ENCODE assay signal across 8 mouse cellular contexts in genomic region chr11:74832503-74833143, GRCm38 (mm10). TPM values are rescaled to one million over a fixed set of nuclear protein-coding genes. Genes with fewer than 3 reads are reported as not detected.
DNase-seq lines count a peak whose midpoint lies in the region; ATAC-seq and TF ChIP-seq lines count a peak whose summit lies in the region.

No protein-coding gene starts in this region.

- peak overlapping the region; percentile 61 for H3K4me3 ChIP-seq in ES-Bruce4 (ENCODE audit: low read depth, low read length)
- H3K4me3 ChIP-seq in bone marrow, adult 2 months (replicated peaks; ENCODE audit: control insufficient read depth, low read depth, low read length): peak overlapping the region; percentile 44

- H3K4me1 ChIP-seq in ES-Bruce4 (ENCODE audit: control insufficient read depth, insufficient read depth, low read length): peaks cover 13% of the 10 kb centered on the region
- H3K4me1 ChIP-seq in bone marrow, adult 2 months (ENCODE audit: control insufficient read depth, insufficient read depth, low read length): peaks cover 10% of the 10 kb centered on the region

- no peaks in the 10 kb centered on the region for H3K27me3 ChIP-seq in ES-Bruce4 (ENCODE audit: control insufficient read depth, insufficient read depth, low read length, poor library complexity, severe bottlenecking)

- TF ChIP-seq POLR2A in ES-Bruce4 (IDR thresholded peaks at IDR 0.05; ENCODE audit: insufficient read depth, low read length): no peak
- TF ChIP-seq POLR2A in bone marrow, adult 2 months (IDR thresholded peaks at IDR 0.05; ENCODE audit: borderline replicate concordance, control insufficient read depth, low read depth, low read length): peak; percentile 57; the same call in 1 of the 2 replicates

- no peak for TF ChIP-seq CTCF in ES-Bruce4 (IDR thresholded peaks at IDR 0.05; ENCODE audit: low read depth, low read length)
- TF ChIP-seq CTCF in bone marrow, adult 2 months (IDR thresholded peaks at IDR 0.05; ENCODE audit: control insufficient read depth, insufficient read depth, low read length): no peak

- no peaks in the 10 kb centered on the region for H3K9me3 ChIP-seq in ES-Bruce4 (replicated peaks; ENCODE audit: control insufficient read depth, insufficient read depth, low read length, poor library complexity, severe bottlenecking)

- under 1% methylated on average over 26 of the region's 26 CpGs for WGBS in bone marrow, adult 2 months

- ATAC-seq in erythroid progenitor cell, adult 5-6 weeks (replicated peaks; ENCODE audit: low FRiP score, poor library complexity, severe bottlenecking): 0 out of 2 replicates have a peak, but pooled peaks have one; percentile 5
- peak; percentile 8 to 14; a peak in 3 of 4 replicates for ATAC-seq in hematopoietic stem cell, adult 5-6 weeks (replicated peaks in 1 of 2; ENCODE audit: insufficient read depth in 1 of 2, low FRiP score in 2 of 2, low TSS enrichment in 1 of 2, low read depth in 1 of 2, poor library complexity in 2 of 2, severe bottlenecking in 2 of 2)
- ATAC-seq in megakaryocyte, adult 5-6 weeks (ENCODE audit: poor library complexity, severe bottlenecking): peak; percentile 15

- H3K27ac ChIP-seq in ES-Bruce4 (ENCODE audit: insufficient read depth, low read length): peak overlapping the region; percentile 46
- peak overlapping the region; percentile 87 for H3K27ac ChIP-seq in bone marrow, adult 2 months (ENCODE audit: control insufficient read depth, insufficient read depth, low read depth, low read length, poor library complexity)

- H3K9ac ChIP-seq in ES-Bruce4 (ENCODE audit: low read depth, poor library complexity, severe bottlenecking): peak overlapping the region; percentile 36

- H3K36me3 ChIP-seq in ES-Bruce4 (ENCODE audit: control insufficient read depth, insufficient read depth, low read length, poor library complexity, severe bottlenecking): no peaks in the 10 kb centered on the region

- TF ChIP-seq EP300 in ES-Bruce4 (IDR thresholded peaks at IDR 0.05; ENCODE audit: insufficient read depth, low read depth, low read length): no peak

- peak; percentile 54 to 81 for DNase-seq in left cerebral cortex, postnatal 10 days (ENCODE audit: extremely low spot score in 1 of 2, low spot score in 2 of 2)
- DNase-seq in right cerebral cortex, adult 18-20 months: peak; percentile 72
- DNase-seq in urinary bladder, postnatal 36 days (ENCODE audit: low spot score in 2 of 2): peak; percentile 46 to 65

- intact Hi-C loops in left cerebral cortex, postnatal 10 days (cut with DNase I): no loop called here

RNA-seq across cellular contexts. Expression of gene Mnt, which starts 1.9 kb away (rescaled TPM):
- 15.4 and 17.1 TPM in 2 replicates for polyA plus RNA-seq in ES-Bruce4 (2011; ENCODE audit: insufficient read depth, insufficient read length, low read depth, missing spikeins)
- polyA plus RNA-seq in bone marrow, adult 2 months (2011; ENCODE audit: insufficient read depth, insufficient read length, low replicate concordance, missing spikeins): 9.6 and 20.3 TPM in 2 replicates
- 3.8 and 5.4 TPM in 2 replicates for total RNA-seq in erythroid progenitor cell, adult 5-6 weeks (2015; ENCODE audit: low replicate concordance)
- 1.4 and 3.5 TPM in 2 replicates for total RNA-seq in erythroid progenitor cell, adult 5-6 weeks (2017; ENCODE audit: low replicate concordance)
- total RNA-seq in hematopoietic stem cell, adult 5-6 weeks (2017): 6.3 and 8.3 TPM in 2 replicates
- 10 to 100 TPM; 33.5 to 34.9 TPM for total RNA-seq in left cerebral cortex, postnatal 10 days (2021)
- 14.5 and 17.0 TPM in 2 replicates for total RNA-seq in megakaryocyte, adult 5-6 weeks (2015)
- 3.8 and 6.1 TPM in 2 replicates for total RNA-seq in megakaryocyte, adult 5-6 weeks (2017)

Comparison
In these comparisons a context has a peak if more than half of its experiments do, and no peak if none do; other contexts are left out.
1. Peak in every context shown above with its lines: DNase-seq, ATAC-seq, H3K4me3 ChIP-seq and H3K27ac ChIP-seq.